Mouse (Mus musculus) kidney, embryonic 16.5 days (tissue): ENCODE results near the gene L1cam. TPM values are rescaled to one million over a fixed set of nuclear protein-coding genes. Genes with fewer than 3 reads are reported as not detected.

Experiments
- ATAC-seq: fragments of 200-750 bp; cut with Nextera tagmentation; 2 replicates; pipeline ENCODE4 v1.8.0; 2017; ENCODE audit warnings: moderate TSS enrichment; ENCODE audit not compliant: low FRiP score, low TSS enrichment
- H3K27ac ChIP-seq: fragments of 300-500 bp; sonication (generic); 2 replicates; pipeline ENCODE4 v1.5.1; 2014; ENCODE audit warnings: low read length
- H3K27me3 ChIP-seq: fragments of 300-500 bp; sonication (generic); 2 replicates; pipeline ENCODE4 v1.6.1; 2014; ENCODE audit warnings: low read length, control low read depth, mixed read lengths; ENCODE audit not compliant: insufficient read depth
- H3K36me3 ChIP-seq: fragments of 300-500 bp; sonication (generic); 2 replicates; pipeline ENCODE4 v1.6.1; 2014; ENCODE audit warnings: low read length, control low read depth, mixed read lengths; ENCODE audit not compliant: insufficient read depth
- H3K4me1 ChIP-seq: fragments of 300-500 bp; sonication (generic); 2 replicates; pipeline ENCODE4 v1.6.1; 2014; ENCODE audit warnings: low read length, control low read depth, mixed read lengths; ENCODE audit not compliant: insufficient read depth
- H3K4me2 ChIP-seq: fragments of 300-500 bp; sonication (generic); replicated peaks from 2 replicates; pipeline ENCODE4 v1.6.1; 2014; ENCODE audit warnings: low read depth, low read length
- H3K4me3 ChIP-seq: fragments of 300-500 bp; sonication (generic); 2 replicates; pipeline ENCODE4 v1.5.1; 2014; ENCODE audit warnings: mild to moderate bottlenecking, low read length
- H3K9ac ChIP-seq: fragments of 300-500 bp; sonication (generic); replicated peaks from 2 replicates; pipeline ENCODE4 v1.6.1; 2014; ENCODE audit warnings: low read length
- H3K9me3 ChIP-seq: fragments of 300-500 bp; sonication (generic); 2 replicates; pipeline ENCODE4 v1.6.1; 2016; ENCODE audit warnings: low read length, control low read depth
- WGBS: fragments of 180-500 bp; shearing (Covaris S2); extraction: QIAGEN DNeasy Blood & Tissue Kit; methylation state at CpG from one replicate; pipeline ENCODE4 v1.1.7; 2014; 5-methylcytosine and 5-hydroxymethylcytosine counted together
- polyA plus RNA-seq: library from polyadenylated mRNA; unstranded; fragments of >200 nt; fragmentation: Nextera tagmentation; extraction: Ambion mirVana; gene quantifications from 2 replicates; pipeline ENCODE4 v1.2.1, GENCODE M21; 2015

L1cam gene
- polyA plus RNA-seq, 1 experiment from 2014 or later: 7.9 TPM

GRCm38 (mm10) chrX:73805814-73806213, 90.1 kb downstream of the L1cam start:
- 55% methylated on average over 1 of the region's 1 CpGs for WGBS
- no peaks in the 10 kb centered on the region for H3K4me1 ChIP-seq
- H3K9me3 ChIP-seq: no peaks in the 10 kb centered on the region
- H3K27ac ChIP-seq: no peak overlapping the region
- no peak overlapping the region for H3K4me2 ChIP-seq
- no peak overlapping the region for H3K4me3 ChIP-seq
- ATAC-seq: no peak
- H3K9ac ChIP-seq: no peak overlapping the region
- H3K27me3 ChIP-seq: no peaks in the 10 kb centered on the region
- no peaks in the 10 kb centered on the region for H3K36me3 ChIP-seq

Other genes with a start within 250 kb of the L1cam start
- 15.8 and 20.6 TPM in 2 replicates for gene Pnck, start 236.0 kb downstream of the L1cam start, polyA plus RNA-seq
- gene Slc6a8, start 223.0 kb downstream of the L1cam start, polyA plus RNA-seq: 7.0 and 8.7 TPM in 2 replicates
- 276 and 282 TPM in 2 replicates for gene Bcap31, start 179.9 kb downstream of the L1cam start, polyA plus RNA-seq
- 16.2 and 17.4 TPM in 2 replicates for gene Abcd1, start 179.5 kb downstream of the L1cam start, polyA plus RNA-seq
- 0.30 and 0.32 TPM in 2 replicates for gene Plxnb3, start 139.0 kb downstream of the L1cam start, polyA plus RNA-seq
- 4.7 and 4.8 TPM in 2 replicates for gene Srpk3, start 121.7 kb downstream of the L1cam start, polyA plus RNA-seq
- 270 and 296 TPM in 2 replicates for gene Idh3g, start 109.2 kb downstream of the L1cam start, polyA plus RNA-seq
- gene Ssr4, start 109.1 kb downstream of the L1cam start, polyA plus RNA-seq: 182 and 199 TPM in 2 replicates
- 0.59 and 0.84 TPM in 2 replicates for gene Pdzd4, start 71.1 kb downstream of the L1cam start, polyA plus RNA-seq
- gene Avpr2, start 4.0 kb downstream of the L1cam start, polyA plus RNA-seq: 7.1 and 7.7 TPM in 2 replicates
- gene Arhgap4, start 25.8 kb upstream of the L1cam start, polyA plus RNA-seq: 4.3 and 4.8 TPM in 2 replicates
- gene Naa10, start 25.8 kb upstream of the L1cam start, polyA plus RNA-seq: 147 and 159 TPM in 2 replicates
- gene Renbp, start 34.7 kb upstream of the L1cam start, polyA plus RNA-seq: 65.1 and 66.2 TPM in 2 replicates
- 54.7 and 61.1 TPM in 2 replicates for gene Hcfc1, start 70.3 kb upstream of the L1cam start, polyA plus RNA-seq
- gene Irak1, start 127.8 kb upstream of the L1cam start, polyA plus RNA-seq: 76.0 and 82.0 TPM in 2 replicates
- not detected in 2 replicates for gene Opn1mw, start 231.4 kb upstream of the L1cam start, polyA plus RNA-seq
- 10.0 and 10.3 TPM in 2 replicates for gene Mecp2, start 239.3 kb upstream of the L1cam start, polyA plus RNA-seq